Mouse (Mus musculus) cerebellum, postnatal 36 days (tissue): ENCODE measurements around the gene Adcy2.
A peak's percentile ranks its signal among the peaks of the same experiment; 100 is the strongest.

Experiments used
- DNase-seq, 2 experiments: peaks; one replicate each; pipeline ENCODE4 v3.0.0; 2021 to 2022; ENCODE audit warnings: mixed read lengths in 2 of 2

Adcy2 gene

GRCm38 (mm10) chr13:68820858-68821579 lies 178.3 kb downstream of the Adcy2 start:
- no peak for DNase-seq

GRCm38 (mm10) chr13:68815704-68816477 lies 183.4 kb downstream of the Adcy2 start:
- no peak for DNase-seq

- no peak for DNase-seq
Observed at GRCm38 (mm10) chr13:68811185-68811584, 188.2 kb downstream of the Adcy2 start.

- peak in 1 of 2 experiments; percentile 9 for DNase-seq
Observed at GRCm38 (mm10) chr13:68799777-68800176, 199.6 kb downstream of the Adcy2 start.

- DNase-seq, result no peak
Observed at GRCm38 (mm10) chr13:68793286-68793685, 206.1 kb downstream of the Adcy2 start.

DNA sequence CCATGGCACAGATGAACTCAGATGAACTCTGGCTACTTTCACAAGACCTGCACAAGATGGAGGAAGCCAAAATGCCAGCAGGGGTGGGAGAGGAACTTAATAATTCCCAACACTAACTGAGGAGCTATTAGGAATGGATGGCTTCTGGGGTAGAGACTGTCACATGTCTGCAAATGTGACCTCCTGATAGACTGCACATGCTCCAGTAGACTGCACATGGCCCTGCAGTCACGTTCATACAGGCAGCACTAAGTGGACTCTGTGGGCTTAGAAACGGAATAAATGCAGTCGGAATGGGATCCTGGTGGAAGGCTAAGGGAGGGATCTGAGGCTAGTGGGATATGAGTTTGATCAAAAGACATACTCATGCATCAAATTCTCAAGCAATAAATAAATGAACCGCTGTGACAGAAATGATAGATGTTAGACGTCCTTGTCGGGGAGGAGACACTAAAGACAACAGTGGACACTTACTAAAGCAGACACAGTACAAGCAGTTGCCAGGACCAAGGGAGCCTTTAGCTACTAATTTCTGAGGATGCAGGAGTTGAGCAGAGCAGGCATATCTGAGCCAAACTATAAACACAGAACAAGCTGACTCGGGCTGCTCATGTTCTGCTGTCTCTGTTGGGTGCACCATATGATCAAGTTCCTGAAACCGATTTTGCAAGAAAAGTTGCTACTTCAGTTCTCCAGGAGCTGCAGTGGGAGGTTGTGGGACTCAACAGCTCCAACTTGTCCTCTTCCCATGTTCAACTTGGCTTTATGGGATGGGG lies 211.9 kb downstream of the Adcy2 start:
- DNase-seq, result no peak

DNA sequence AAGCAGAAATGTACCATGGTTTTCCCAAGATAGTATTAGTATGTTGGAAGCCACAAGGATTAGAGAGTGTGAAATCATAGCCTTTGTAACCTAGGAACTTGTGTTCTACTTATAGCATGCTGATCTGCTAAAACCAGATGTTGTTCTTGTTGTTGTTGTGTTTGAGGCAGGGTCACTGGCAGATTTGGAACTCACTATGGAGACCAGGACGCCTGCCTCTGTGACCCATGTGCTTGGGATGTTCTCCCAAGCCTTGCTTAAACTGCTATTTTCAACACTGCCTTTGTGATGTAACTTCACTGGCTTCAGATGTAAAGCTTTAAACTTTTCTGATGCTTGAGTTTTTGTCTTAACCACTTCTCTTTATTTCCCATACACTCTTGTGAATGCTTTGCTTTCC lies 216.2 kb downstream of the Adcy2 start:
- DNase-seq, result no peak

GRCm38 (mm10) chr13:68778011-68778672 lies 221.2 kb downstream of the Adcy2 start:
- DNase-seq, result no peak

DNA sequence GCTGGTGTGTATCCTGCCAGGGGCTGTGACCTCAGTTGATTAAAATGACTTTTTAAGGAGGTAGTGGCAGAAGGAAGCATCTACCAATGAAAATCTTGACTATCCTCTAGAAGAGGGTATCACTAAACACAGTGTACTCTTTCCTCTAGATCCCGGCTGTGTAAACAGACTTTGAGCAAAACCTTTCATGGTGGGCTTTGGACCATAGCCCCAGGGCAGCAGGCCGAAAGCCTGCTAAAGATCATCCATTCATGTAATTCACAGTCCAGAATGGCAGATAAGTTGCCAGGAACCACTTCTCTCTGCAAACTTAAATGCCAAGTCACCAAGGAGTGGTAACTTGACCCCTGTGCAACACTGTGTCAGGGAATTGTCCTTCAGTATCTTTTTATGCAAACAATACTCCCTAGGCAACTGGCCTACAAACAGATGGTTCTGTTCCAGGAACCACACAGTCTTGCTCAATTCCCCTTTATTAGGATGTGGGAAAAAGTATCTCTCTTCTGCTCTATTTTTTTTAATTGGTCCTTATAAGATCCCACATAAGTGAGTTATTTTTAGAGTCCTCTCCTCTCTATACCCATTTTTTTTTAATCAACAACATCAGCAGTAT lies 225.6 kb downstream of the Adcy2 start:
- DNase-seq, result no peak

- no peak for DNase-seq
Observed at GRCm38 (mm10) chr13:68768588-68768987, 230.8 kb downstream of the Adcy2 start.

DNA sequence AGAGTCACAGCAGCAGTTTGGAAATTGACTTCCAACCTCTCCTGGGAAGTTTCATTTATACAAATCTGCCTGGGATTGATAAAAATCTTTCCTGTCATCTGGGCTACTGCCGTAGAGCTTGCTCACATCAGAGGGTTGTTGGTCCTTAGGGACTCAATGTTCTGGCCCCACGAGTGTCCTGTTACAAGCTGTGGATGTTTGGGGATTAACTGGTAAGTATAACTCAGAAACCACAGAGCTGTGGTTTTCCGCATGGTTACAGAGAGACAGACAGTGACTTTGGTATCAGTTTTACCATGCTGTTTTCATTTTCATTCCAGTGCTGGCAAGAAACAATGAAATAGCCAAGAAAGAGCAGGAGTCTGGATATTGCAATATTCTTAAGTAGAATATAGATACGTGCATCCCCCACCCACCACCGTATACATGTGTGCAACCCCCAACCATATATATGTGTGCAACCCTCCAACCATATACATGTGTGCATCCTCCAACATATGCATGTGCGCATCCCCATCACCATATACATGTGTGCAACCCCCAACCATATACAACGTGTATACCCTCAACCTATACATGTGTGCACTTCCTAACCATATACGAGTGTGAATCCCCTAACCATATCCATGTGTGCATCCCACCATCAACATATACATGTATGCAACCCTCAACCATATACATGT lies 233.3 kb downstream of the Adcy2 start:
- DNase-seq, result no peak

GRCm38 (mm10) chr13:68764614-68765013 lies 234.7 kb downstream of the Adcy2 start:
- DNase-seq, result no peak

- DNase-seq, result no peak
Observed at GRCm38 (mm10) chr13:68749801-68750200, 249.5 kb downstream of the Adcy2 start.

GRCm38 (mm10) chr13:68749370-68749769 lies 250.0 kb downstream of the Adcy2 start:
- no peak for DNase-seq

DNA sequence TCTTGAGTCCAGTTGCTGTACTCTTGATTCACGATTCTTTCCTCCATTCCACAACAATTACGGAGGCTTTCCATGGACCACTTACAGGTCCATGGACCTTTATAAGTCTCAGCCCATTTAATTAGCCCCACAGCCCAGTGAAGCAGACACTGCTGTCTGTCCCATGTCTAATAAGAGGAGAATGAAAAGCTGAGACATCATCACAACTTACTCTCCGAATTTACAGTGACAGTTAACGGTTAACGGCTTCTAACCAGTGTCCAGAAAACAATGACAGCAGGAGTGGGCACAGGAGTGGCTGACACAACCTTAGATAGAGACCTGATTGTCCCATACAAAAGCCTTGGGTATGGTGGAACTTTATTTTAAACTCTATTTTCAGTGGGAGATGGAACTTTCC lies 253.9 kb downstream of the Adcy2 start:
- no peak for DNase-seq

- DNase-seq, result no peak
Observed at GRCm38 (mm10) chr13:68712661-68713060, 286.7 kb downstream of the Adcy2 start.

- DNase-seq, result peak; percentile 33 to 49
Observed at GRCm38 (mm10) chr13:68707296-68707747, 292.0 kb downstream of the Adcy2 start.

GRCm38 (mm10) chr13:68684919-68685318 lies 314.4 kb downstream of the Adcy2 start:
- no peak for DNase-seq

DNA sequence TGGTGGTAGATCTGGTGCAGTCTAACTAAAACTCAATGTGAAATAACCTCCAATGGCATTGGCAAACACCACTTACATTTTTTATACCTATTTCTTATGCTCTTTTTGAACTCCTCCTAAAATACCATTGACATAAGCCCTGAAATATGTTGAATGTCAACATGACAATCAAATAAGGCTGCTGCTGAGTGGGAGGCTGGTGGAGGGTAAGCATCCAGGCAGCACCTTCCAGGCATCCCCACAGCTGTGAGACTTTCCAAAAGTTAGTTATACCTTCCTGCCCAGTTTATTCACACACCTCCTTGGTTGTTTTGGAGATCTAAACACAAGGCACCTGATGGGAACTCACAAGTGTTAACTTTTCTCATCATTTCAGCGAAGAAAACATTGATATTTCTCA lies 318.9 kb downstream of the Adcy2 start:
- DNase-seq, result no peak

DNA sequence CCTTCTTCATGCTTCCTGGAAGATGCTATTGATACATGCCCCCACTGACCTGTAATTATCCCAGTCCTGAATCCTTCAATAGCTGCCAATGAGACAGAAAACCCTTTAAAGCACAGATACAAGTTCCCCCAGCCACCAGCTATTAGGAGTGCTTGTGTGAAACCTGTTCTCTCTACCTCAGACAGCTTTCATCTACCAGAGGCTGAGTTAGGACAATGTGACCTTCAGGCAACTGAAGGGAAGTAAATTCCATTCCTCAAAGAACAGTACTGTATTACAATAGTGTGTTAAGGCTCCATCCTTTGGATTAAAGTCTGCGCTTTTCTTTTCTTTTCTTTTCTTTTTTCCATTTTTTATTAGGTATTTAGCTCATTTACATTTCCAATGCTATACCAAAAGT lies 356.6 kb downstream of the Adcy2 start:
- no peak for DNase-seq

DNA sequence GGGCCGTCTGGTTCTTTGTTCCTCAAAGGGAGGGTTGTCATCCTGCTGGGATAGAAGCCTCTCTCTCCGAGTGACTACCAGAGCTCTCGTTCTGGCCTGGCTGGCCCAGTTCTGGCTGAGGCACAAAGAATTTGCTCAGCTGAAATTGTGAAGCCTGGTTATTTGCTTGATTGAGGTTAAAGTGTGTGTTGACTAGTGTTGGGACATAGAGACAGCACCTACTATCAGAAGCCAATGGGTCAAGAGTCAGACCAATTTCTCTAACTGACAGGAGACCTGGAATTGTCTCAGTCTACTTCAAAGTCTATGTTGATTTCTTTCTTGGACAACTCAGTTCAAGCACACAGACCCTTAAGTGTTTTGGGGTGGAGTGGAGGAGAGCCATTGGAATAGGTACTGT lies 372.3 kb downstream of the Adcy2 start:
- no peak for DNase-seq

GRCm38 (mm10) chr13:68622792-68623191 lies 376.5 kb downstream of the Adcy2 start:
- no peak for DNase-seq
